Mouse (Mus musculus): Measurements from ENCODE around the gene Tmem169.
"Not testable (repeated sequence)": the region's sequence is repeated elsewhere in the genome, so short reads cannot be mapped to it uniquely, and the experiment has no call there.

The Tmem169 gene

GRCm38 (mm10) chr1:72283992-72284485 is at the start of gene Tmem169, which contains the start of gene Pecr:
Tmem169 (plus strand) TSS chr1:72284369.
Pecr (minus strand) TSS chr1:72284314.
- DNase-seq: peak; percentile 93

- DNase-seq: peak; percentile 66
Measured at GRCm38 (mm10) chr1:72236363-72237006, 47.7 kb upstream of the Tmem169 start.

GRCm38 (mm10) chr1:72237007-72237775 is 47.0 kb upstream of the Tmem169 start:
- DNase-seq: no peak

- no peak for DNase-seq
Measured at GRCm38 (mm10) chr1:72238016-72238580, 46.1 kb upstream of the Tmem169 start.

GRCm38 (mm10) chr1:72239113-72239512 is 45.1 kb upstream of the Tmem169 start:
- DNase-seq: not testable (repeated sequence)

GRCm38 (mm10) chr1:72242581-72243143 is 41.5 kb upstream of the Tmem169 start:
- DNase-seq: no peak

- DNase-seq: peak; percentile 98
Measured at GRCm38 (mm10) chr1:72243656-72244316, 40.4 kb upstream of the Tmem169 start.

GRCm38 (mm10) chr1:72244317-72245036 is 39.7 kb upstream of the Tmem169 start:
- DNase-seq: peak; percentile 76

- DNase-seq: not testable (repeated sequence)
Measured at GRCm38 (mm10) chr1:72248226-72248737, 35.9 kb upstream of the Tmem169 start.

- no peak for DNase-seq
Measured at GRCm38 (mm10) chr1:72251806-72252205, 32.4 kb upstream of the Tmem169 start.

- no peak for DNase-seq
Measured at GRCm38 (mm10) chr1:72253881-72254491, 30.2 kb upstream of the Tmem169 start.

GRCm38 (mm10) chr1:72254545-72255061 is 29.6 kb upstream of the Tmem169 start:
- peak; percentile 93 for DNase-seq

GRCm38 (mm10) chr1:72255062-72255853 is 28.9 kb upstream of the Tmem169 start:
- peak; percentile 86 for DNase-seq

- DNase-seq: no peak
Measured at GRCm38 (mm10) chr1:72255854-72256175, 28.4 kb upstream of the Tmem169 start.

- no peak for DNase-seq
Measured at GRCm38 (mm10) chr1:72256381-72257256, 27.6 kb upstream of the Tmem169 start.

- no peak for DNase-seq
Measured at GRCm38 (mm10) chr1:72263099-72263498, 21.1 kb upstream of the Tmem169 start.

- no peak for DNase-seq
Measured at GRCm38 (mm10) chr1:72278085-72278484, 6.1 kb upstream of the Tmem169 start.

- no peak for DNase-seq
Measured at GRCm38 (mm10) chr1:72282604-72283003, 1.6 kb upstream of the Tmem169 start.

- DNase-seq: no peak
Measured at GRCm38 (mm10) chr1:72284539-72284938, 370 bp downstream of the Tmem169 start.
